Mouse (Mus musculus) ovary, postnatal 36 days (tissue): Measurements from ENCODE around the gene Fbxw11.

Experiments used
- DNase-seq: peaks from one replicate; pipeline ENCODE4 v3.0.0; 2022; ENCODE audit warnings: low spot score, mixed read lengths

Fbxw11 gene

GRCm38 (mm10) chr11:32623912-32624311 lies 18.6 kb upstream of the Fbxw11 start:
- DNase-seq = no peak

DNA sequence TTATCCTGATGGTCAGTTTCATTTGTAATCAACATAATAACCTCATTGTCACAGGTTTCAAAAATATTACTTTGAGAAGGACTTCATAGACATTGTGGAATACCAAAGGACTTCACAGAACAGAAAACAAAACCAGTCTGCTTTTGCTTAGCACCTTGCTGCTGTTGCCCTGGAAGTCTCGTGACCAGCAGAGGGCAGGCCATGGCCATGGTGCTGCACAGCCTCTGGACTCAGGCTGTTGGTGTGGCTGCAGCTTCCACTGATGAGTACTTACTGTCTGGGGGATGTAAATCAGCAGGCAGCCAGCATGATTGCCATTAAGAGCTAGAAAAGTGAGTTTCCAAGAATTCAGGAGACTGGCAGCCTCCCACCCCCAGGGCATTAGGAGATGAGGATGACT lies 16.8 kb upstream of the Fbxw11 start:
- peak; percentile 73 for DNase-seq

DNA sequence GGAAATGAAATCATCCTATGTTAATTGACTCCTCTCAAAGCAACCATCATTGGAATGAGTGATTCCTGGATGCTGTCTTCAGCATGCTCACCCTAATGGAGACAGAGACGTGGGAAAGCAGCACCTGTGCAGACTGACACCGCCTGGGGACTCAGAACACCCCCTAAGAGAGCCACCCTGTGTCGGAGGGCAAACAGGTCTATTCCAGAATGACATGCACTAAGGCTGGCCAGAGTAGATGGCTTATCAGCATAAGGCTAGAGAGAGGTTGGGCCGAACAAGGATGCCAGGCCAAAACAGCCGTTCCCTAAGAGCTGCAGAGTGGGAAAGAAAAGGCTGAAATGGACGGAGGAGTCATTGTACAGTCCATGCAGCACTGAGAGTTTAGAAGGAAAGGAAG lies 16.4 kb upstream of the Fbxw11 start:
- no peak for DNase-seq

GRCm38 (mm10) chr11:32627900-32628299 lies 14.6 kb upstream of the Fbxw11 start:
- DNase-seq = no peak

- no peak for DNase-seq
These were observed 12.8 kb upstream of the Fbxw11 start for GRCm38 (mm10) chr11:32629713-32630211.

DNA sequence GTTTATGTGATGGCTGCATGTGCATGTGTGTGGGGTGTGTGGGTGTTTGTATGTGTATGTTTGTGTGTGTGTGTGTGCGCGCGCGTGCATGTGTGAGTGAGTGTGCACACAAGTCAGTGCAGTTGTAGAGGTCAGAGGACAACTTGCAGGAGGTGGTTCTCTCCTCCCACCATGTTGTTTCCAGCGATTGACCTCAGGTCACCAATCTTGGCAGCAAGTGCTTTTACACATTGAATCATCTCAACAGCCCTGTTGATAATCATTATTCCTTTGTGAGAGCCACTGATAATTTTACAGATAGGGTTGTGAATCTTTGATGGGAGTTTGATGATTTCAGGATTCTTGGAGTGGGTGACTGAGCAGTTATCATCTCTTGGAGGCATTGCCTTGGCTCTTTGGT lies 9.9 kb upstream of the Fbxw11 start:
- DNase-seq = no peak

DNA sequence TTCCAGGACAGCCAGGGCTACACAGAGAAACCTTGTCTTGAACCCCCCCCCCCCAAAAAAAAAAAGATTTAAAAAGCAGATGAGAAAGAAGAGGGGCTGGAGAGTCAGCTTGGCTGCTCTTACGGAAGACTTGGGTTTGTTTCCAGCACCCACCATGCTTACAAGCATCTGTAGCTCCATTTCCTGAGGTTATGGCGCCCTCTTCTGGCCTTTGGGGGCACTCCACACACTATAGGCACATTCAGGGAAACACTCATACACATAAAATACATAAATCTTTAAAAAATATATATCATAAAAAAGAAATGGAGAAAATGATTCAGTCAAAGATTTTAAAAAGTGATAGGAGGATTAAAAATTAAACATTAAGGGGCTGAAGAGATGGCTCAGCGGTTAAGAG lies 9.0 kb upstream of the Fbxw11 start:
- DNase-seq = no peak

GRCm38 (mm10) chr11:32634143-32634542 lies 8.4 kb upstream of the Fbxw11 start:
- DNase-seq = no peak

DNA sequence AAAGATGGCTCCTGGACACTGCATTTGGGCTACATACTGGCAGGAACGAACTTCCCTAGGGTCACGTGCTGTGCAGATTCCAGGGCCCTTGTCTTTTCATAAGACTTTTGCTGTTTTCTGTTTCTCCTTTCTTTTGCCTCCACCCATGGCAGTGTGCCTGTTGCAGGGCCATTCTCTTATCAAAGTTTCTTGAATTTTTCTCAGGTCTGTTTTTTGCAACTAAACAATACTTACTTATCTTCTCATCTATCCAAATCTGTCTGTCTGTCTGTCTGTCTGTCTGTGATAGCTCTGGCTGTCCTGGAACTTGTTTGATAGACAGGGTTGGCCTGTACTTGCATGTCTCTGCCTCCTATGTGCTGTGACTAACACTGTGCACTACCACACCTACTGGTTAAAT lies 7.7 kb upstream of the Fbxw11 start:
- no peak for DNase-seq

GRCm38 (mm10) chr11:32636275-32636674 lies 6.2 kb upstream of the Fbxw11 start:
- no peak for DNase-seq

GRCm38 (mm10) chr11:32638521-32639255 lies 3.8 kb upstream of the Fbxw11 start:
- no peak for DNase-seq

DNA sequence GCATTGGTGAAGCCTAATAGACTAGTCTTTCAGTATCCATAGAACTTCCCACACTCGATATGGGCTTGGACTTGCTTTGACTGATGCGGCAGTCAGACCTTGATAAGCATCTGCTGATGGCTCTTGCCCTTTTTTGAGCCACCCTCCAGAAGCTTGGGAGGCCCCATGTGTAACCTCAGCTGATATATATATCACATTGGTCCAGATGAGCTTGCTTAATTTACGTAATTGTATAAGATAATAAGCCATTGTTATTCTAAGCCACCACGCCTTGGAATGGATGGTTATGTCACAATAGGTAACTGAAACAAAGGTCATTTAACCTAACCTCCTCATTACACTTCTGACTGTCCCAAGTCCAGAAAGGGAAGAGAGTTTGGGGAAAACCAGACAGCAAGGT lies 1.9 kb upstream of the Fbxw11 start:
- no peak for DNase-seq

- no peak for DNase-seq
These were observed 669 bp downstream of the Fbxw11 start for GRCm38 (mm10) chr11:32642899-32643886.

DNA sequence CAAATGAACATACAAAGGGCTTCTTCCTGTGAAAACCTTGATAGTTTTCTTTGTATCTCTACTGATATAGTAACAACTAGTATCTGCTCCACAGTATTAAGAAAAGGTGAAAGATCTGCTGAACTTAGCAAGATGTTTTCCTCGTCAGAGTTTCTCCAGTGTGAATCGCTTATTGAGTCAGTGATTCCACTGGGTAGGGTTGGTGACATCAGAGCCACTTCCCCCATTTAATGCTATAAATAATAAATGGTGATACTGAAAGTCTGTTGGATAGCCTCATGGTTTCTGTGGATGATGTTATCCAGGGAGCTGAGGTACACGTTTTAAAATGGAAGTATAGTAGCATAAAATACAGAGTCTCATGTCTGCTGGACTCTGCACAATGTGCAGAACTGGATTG lies 1.5 kb downstream of the Fbxw11 start:
- no peak for DNase-seq

GRCm38 (mm10) chr11:32647265-32647664 lies 4.7 kb downstream of the Fbxw11 start:
- no peak for DNase-seq

DNA sequence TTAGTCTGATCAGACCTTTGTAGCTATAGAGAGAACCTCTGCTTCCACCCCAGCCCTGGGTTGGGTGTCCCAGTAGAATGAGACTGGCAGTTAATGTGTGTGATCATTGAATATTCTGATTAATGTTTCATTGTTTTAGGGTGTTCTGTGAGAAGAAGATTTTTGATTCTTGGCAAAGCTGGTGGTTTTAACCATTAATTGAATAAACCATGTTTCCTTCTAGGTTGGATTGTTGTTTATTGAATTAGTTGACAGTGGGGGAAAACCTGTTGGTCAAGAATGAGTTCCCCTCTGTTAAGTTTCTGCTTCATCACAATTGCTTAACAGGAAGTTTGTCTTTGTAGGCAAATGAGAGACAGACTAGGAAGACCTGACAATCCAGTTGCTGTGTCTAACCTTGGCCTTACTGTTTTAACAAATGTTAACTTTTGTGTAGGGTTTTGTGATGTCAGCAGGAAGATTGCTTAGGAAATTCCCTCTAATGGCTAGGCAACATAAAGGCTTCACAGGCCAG lies 7.8 kb downstream of the Fbxw11 start:
- DNase-seq = no peak

GRCm38 (mm10) chr11:32650893-32651590 lies 8.5 kb downstream of the Fbxw11 start:
- DNase-seq = no peak

DNA sequence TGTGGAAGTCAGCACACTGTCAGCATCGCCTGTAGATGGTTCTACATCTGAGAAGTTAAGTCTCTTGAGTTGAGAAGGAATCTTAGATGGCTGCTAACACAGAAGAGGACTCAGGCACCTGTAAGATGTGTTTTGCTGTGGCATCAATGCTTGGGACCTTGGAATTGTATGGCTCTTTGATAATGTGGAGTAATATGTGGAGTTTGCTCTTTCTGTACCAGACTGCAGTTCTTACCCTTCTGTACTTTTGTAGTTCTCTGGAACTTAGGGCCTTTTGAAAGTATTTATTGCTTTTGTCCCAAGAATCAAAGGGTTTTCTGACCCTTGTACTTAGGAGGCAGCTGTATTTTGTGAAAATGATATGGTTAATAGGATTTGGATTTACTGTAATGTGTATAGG lies 9.2 kb downstream of the Fbxw11 start:
- no peak for DNase-seq

- no peak for DNase-seq
These were observed 19.6 kb downstream of the Fbxw11 start for GRCm38 (mm10) chr11:32662082-32662656.

- no peak for DNase-seq
These were observed 23.1 kb downstream of the Fbxw11 start for GRCm38 (mm10) chr11:32665639-32666038.

DNA sequence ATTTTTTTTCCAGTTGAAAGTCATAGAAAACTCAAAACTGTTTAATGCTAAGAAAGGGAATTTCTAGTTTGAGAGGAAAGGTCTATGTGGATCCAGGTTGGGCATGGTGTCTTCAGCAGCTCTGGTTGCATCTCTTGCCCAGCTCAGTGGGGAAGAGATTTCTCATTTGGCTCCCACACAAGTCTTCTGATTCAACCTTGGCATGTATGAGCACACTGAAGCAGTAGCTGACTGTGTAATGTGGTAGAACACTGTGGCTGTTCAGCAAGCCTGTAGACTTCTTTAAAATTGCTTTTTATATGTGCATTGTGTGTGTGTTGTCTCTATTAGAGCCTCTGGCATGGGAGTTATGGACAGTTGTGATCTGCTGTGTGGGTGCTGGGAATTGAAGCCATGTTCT lies 24.5 kb downstream of the Fbxw11 start:
- no peak for DNase-seq

DNA sequence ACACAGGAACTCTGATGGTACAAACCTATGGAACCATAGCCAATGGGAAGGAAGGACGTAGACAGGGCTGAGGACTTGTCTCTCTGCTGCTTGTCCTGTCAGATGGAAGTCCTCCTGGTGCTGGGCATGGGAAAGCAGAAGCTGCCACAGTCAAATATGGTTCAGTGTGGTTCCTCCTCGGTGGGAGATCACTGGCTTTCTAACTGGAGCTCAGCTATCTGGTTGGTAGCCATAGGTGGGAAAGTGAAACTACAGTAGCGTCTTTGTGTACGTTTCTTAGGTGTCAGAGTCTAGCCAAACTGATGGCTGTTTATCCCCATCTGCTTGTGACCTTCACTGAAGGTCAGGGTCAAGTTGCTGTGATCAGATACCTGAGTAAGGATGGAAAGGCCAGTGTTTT lies 29.0 kb downstream of the Fbxw11 start:
- DNase-seq = no peak
